Mouse (Mus musculus) limb, embryonic 12.5 days (tissue): ENCODE measurements at regions not wholly inside any gene's neighbourhood (a gene's known extent, or its start where the extent isn't known, plus 50 kb on each side); places are given as distances from the start of the nearest gene placed in this dataset.

Source experiments
- ATAC-seq: fragments of 200-750 bp; cut with Nextera tagmentation; 2 replicates; pipeline ENCODE4 v1.8.0; 2017; ENCODE audit warnings: low read depth, moderate TSS enrichment; ENCODE audit not compliant: insufficient number of reproducible peaks, insufficient read depth, low FRiP score, low TSS enrichment
- H3K27ac ChIP-seq: fragments of 300-500 bp; sonication (generic); 2 replicates; pipeline ENCODE4 v1.5.1; 2016; ENCODE audit warnings: mild to moderate bottlenecking, moderate library complexity
- H3K27me3 ChIP-seq: fragments of 300-500 bp; sonication (generic); 2 replicates; pipeline ENCODE4 v1.6.1; 2016; ENCODE audit warnings: mild to moderate bottlenecking, moderate library complexity
- H3K36me3 ChIP-seq: fragments of 300-500 bp; sonication (generic); 2 replicates; pipeline ENCODE4 v1.6.1; 2016; ENCODE audit warnings: mild to moderate bottlenecking, moderate library complexity
- H3K4me1 ChIP-seq: fragments of 300-500 bp; sonication (generic); replicated peaks from 2 replicates; pipeline ENCODE4 v1.6.1; 2016
- H3K4me2 ChIP-seq: fragments of 300-500 bp; sonication (generic); 2 replicates; pipeline ENCODE4 v1.6.1; 2016; ENCODE audit warnings: mild to moderate bottlenecking, moderate library complexity
- H3K4me3 ChIP-seq: fragments of 300-500 bp; sonication (generic); replicated peaks from 2 replicates; pipeline ENCODE4 v1.5.1; 2016; ENCODE audit warnings: mild to moderate bottlenecking
- H3K9ac ChIP-seq: fragments of 300-500 bp; sonication (generic); replicated peaks from 2 replicates; pipeline ENCODE4 v1.6.1; 2016; ENCODE audit warnings: mild to moderate bottlenecking, moderate library complexity
- H3K9me3 ChIP-seq: fragments of 300-500 bp; sonication (generic); 2 replicates; pipeline ENCODE4 v1.6.1; 2016; ENCODE audit warnings: mild to moderate bottlenecking, moderate library complexity
- WGBS: fragments of 180-500 bp; shearing (Covaris S2); methylation state at CpG from one replicate; pipeline ENCODE4 v1.1.7; 2016; 5-methylcytosine and 5-hydroxymethylcytosine counted together

DNA sequence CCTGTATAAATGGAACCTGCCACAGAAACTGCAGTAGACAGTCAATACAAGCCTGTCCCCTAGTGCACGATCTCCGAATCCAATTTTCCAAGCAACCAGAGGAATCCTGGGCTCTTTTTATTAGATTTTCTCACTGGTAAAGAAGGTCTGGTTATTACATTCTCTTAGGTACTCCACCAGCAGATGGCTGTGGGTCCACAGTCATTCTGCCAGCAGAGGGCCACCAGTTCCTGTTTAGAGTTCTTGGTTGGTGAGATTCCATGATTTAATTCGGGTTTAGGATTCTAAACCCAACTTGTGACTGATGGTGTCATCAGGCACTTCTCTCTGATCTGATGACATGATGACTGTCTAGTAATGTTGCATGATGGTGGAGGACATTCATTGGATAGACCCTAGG is 118.6 kb downstream of the Irx2 start:
- no peak overlapping the region for H3K4me2 ChIP-seq
- ATAC-seq, result no peak
- H3K9me3 ChIP-seq, result no peaks in the 10 kb centered on the region
- H3K4me3 ChIP-seq, result no peak overlapping the region
- 79% methylated on average over 3 of the region's 3 CpGs for WGBS
- peaks cover 21% of the 10 kb centered on the region; the same call in 1 of the 2 replicates for H3K27me3 ChIP-seq
- H3K9ac ChIP-seq, result no peak overlapping the region
- no peaks in the 10 kb centered on the region for H3K36me3 ChIP-seq
- no peak overlapping the region for H3K27ac ChIP-seq
- H3K4me1 ChIP-seq, result no peaks in the 10 kb centered on the region

DNA sequence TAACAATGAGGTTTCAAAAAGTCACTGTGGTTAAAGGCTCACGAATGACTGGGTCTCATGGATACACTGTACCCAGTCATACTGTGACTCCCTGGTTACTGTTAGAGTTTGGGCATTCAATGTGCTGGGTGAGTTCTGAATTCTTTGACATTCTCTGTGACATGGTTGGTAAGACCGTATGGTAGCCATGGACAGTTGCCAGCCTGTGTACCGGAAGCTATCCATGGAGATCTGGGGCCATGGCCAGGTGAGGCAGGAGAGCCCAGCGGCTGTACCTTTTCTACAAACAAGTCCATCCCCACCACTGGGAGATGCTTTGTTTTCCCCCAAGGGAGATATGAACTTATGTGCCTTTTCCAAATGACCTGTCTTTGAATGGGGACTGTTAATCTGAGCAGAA is 126.4 kb downstream of the Irx2 start:
- Histone ChIP-seq H3K9me3 (no peaks in the 10 kb centered on the region), H3K27me3 (peaks cover 19% of the 10 kb centered on the region), H3K4me1 (no peaks in the 10 kb centered on the region), H3K9ac (no peak overlapping the region), H3K4me2 (no peak overlapping the region), H3K27ac (no peak overlapping the region), H3K4me3 (no peak overlapping the region), H3K36me3 (no peaks in the 10 kb centered on the region)
- no peak for ATAC-seq
- WGBS, result 88% methylated on average over 4 of the region's 4 CpGs

DNA sequence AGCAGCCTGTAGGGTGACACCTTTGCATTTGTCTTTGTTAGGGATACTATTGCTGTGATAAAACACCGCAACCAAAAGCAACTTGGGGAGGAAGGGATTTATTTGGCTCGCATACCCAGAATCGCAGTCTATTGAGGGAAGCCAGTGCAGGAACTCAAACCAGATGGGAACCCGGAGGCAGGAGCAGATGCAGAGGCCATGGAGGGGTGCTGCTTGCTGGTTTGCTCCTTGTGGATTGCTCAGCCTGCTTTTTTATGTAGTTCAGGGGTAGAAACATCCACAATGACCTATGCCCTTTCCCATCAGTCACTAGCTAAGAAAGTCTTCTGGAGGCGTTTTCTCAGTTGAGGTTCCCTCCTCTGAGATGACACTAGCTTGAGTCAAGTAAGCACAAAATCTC is 133.9 kb downstream of the Irx2 start:
- Histone ChIP-seq H3K4me3 (no peak overlapping the region), H3K9ac (no peak overlapping the region), H3K4me1 (peaks cover 7% of the 10 kb centered on the region; the same call in 1 of the 2 replicates), H3K27ac (no peak overlapping the region), H3K4me2 (no peak overlapping the region), H3K27me3 (peaks cover 15% of the 10 kb centered on the region), H3K36me3 (no peaks in the 10 kb centered on the region), H3K9me3 (no peaks in the 10 kb centered on the region)
- no peak for ATAC-seq
- 73% methylated on average over 5 of the region's 5 CpGs for WGBS

DNA sequence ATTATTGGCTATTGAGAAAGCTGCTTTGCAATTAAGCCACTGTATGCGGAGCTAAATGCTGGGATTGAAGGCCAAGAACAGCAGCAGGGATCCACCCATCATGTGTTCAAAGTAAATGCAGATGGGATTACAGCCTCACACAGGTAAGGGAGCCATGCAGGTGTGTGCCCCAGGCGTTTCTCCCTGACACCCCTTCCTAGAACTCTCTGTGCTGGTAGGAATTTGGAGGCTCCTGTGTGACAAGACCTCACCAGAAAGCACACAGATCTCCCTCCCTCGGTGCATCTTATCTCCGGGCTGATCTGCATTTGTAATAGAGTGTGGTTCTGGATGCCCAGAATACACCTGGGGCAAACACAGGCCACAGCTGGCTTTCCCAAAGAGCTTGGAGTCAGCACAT is 134.7 kb downstream of the Irx2 start:
- H3K27ac ChIP-seq, result no peak overlapping the region
- H3K9ac ChIP-seq, result no peak overlapping the region
- H3K4me1 ChIP-seq, result peaks cover 8% of the 10 kb centered on the region; the same call in 1 of the 2 replicates
- H3K4me2 ChIP-seq, result no peak overlapping the region
- whole genome bisulfite sequencing, result 62% methylated on average over 4 of the region's 4 CpGs
- H3K27me3 ChIP-seq, result peaks cover 15% of the 10 kb centered on the region
- H3K4me3 ChIP-seq, result no peak overlapping the region
- no peaks in the 10 kb centered on the region for H3K9me3 ChIP-seq
- no peak for ATAC-seq
- H3K36me3 ChIP-seq, result no peaks in the 10 kb centered on the region

DNA sequence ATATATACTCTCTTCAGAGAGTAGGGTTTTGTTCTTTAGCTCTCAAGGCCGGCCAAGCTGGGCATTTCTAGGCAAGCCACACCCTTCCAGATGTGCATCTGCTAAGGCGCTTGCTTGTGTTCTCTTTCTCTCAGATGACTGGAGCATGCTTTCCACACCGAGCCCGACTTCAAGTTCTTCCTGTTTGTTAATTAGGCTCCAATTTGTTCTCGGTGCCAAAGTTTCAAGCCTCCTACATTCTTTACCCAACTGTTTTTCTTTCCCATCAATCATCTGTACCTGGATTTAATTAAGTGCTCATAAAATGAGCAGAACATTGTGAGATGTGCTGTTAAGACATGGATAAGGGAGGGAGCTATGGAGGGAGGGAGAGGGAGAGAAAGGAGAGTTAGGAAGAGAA is 138.7 kb downstream of the Irx2 start:
- no peak overlapping the region for H3K9ac ChIP-seq
- WGBS, result 5% methylated on average over 5 of the region's 5 CpGs
- ATAC-seq, result no peak
- H3K4me3 ChIP-seq, result no peak overlapping the region
- no peak overlapping the region for H3K27ac ChIP-seq
- H3K4me2 ChIP-seq, result no peak overlapping the region
- H3K27me3 ChIP-seq, result peaks cover 43% of the 10 kb centered on the region
- peaks cover 8% of the 10 kb centered on the region; the same call in 1 of the 2 replicates for H3K4me1 ChIP-seq
- no peaks in the 10 kb centered on the region for H3K36me3 ChIP-seq
- H3K9me3 ChIP-seq, result no peaks in the 10 kb centered on the region

DNA sequence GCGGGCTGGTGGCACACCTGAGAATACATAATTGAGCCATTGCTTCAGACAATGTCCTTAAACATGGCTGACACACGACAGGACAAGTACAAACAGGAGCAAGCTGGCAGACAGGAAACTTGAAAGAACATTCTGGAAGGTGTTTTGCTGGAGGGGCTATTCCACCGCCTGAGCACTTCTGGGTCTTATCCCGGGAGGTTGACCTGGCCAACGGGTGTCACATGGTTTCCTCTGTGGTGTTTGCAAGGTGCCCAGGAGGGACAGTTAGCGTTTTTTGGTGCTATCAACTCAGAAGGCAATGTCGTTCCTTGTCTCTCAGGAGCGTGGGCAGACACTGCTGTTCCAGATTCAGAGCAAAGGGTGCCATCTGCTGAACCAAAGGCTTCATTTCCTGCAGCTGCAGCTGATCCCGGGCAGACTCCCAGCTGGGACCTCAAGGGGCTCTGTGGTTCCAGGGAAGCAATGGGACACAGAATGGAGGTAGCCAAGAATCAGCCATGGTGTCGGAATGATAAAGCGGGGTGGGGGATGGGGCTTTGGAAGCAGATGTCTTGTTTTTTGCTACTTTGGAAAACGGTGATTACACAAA is 140.5 kb downstream of the Irx2 start:
- Histone ChIP-seq H3K4me1 (peaks cover 8% of the 10 kb centered on the region; the same call in 1 of the 2 replicates), H3K36me3 (no peaks in the 10 kb centered on the region), H3K4me3 (no peak overlapping the region), H3K27ac (no peak overlapping the region), H3K4me2 (no peak overlapping the region), H3K27me3 (peaks cover 40% of the 10 kb centered on the region), H3K9ac (no peak overlapping the region), H3K9me3 (peaks cover 5% of the 10 kb centered on the region)
- ATAC-seq, result no peak
- 65% methylated on average over 12 of the region's 12 CpGs for WGBS

DNA sequence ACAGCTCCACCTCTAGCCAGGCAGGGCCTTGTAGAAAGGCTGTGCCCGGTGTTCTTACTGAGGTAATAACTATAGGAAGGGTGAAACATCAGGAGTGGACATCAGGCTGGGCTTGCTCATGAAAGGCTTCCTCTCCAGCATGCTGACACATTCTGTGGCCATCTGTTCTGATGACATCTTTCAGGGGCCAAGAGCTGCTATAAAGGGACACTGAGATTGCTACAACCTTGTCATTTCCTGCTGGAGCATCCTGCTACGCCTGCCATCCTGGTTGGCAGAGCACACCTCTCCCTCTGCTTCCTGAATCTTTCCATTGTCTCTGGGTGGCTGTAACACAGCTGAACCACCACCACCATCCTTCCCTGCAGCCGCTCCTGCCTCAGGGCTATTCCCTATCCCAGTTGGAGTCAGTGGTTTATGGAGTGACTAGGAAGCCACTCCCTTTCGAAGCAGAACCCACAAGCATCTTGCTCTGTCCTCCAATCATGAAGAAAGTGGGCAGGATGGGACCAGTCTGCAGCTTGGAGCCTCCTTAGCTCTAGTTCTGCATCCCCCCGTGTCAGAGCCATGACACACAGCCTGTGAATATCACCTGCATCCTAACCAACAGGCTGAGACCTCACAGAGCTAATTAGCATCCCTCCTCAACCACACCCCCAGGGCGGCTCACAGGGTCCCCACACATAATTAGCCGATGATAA is 154.6 kb downstream of the Irx2 start:
- Histone ChIP-seq H3K4me3 (no peak overlapping the region), H3K27ac (no peak overlapping the region), H3K36me3 (no peaks in the 10 kb centered on the region), H3K27me3 (peaks cover 29% of the 10 kb centered on the region), H3K4me1 (no peaks in the 10 kb centered on the region), H3K9me3 (no peaks in the 10 kb centered on the region), H3K4me2 (no peak overlapping the region), H3K9ac (no peak overlapping the region)
- WGBS, result 40% methylated on average over 7 of the region's 7 CpGs
- ATAC-seq, result no peak

DNA sequence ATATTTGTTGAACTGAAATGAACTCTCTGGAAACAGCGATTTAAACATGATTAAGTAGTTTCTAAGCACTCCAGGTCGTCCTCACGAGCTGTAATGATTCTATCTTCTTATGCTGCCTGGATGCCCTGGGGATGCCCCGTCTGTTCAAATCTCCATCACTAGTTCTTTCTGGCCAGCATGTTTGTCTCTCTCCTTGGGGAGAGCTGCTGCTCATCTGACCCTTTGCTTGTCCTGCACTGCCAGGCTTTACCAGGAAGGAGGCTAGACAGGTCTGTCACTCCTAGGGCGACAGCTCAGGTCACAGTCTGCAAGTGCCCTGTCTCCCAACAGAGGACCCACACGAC is 155.1 kb downstream of the Irx2 start:
- no peak for ATAC-seq
- H3K4me3 ChIP-seq, result no peak overlapping the region
- 56% methylated on average over 6 of the region's 6 CpGs for WGBS
- H3K4me1 ChIP-seq, result no peaks in the 10 kb centered on the region
- H3K36me3 ChIP-seq, result no peaks in the 10 kb centered on the region
- H3K9me3 ChIP-seq, result no peaks in the 10 kb centered on the region
- H3K27me3 ChIP-seq, result peaks cover 31% of the 10 kb centered on the region
- H3K27ac ChIP-seq, result no peak overlapping the region
- no peak overlapping the region for H3K9ac ChIP-seq
- H3K4me2 ChIP-seq, result no peak overlapping the region

DNA sequence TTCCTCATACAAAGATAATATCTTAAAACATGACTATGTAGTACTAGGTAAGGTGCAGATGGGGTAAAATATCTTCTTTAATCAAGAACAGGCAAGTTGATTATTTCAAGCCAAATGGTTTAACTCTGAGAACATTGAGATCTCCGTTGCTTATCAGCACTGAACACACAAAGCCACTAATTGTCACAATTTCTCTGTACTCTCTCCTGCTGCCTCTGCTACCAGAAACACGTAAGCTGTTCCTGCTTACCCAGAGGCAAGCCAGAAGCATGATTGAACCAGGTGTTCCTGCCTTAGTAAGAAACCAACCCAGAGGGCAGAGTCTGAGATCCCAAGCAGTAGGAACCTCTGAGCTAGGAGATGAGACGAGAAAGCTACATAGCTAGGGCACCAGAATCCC is 164.1 kb downstream of the Irx2 start:
- Histone ChIP-seq H3K4me2 (no peak overlapping the region), H3K4me3 (no peak overlapping the region), H3K9ac (no peak overlapping the region), H3K36me3 (no peaks in the 10 kb centered on the region), H3K9me3 (no peaks in the 10 kb centered on the region), H3K4me1 (no peaks in the 10 kb centered on the region), H3K27me3 (0 out of 2 replicates have a peak, but pooled peaks cover 3% of the 10 kb centered on the region), H3K27ac (no peak overlapping the region)
- WGBS, result 66% methylated on average over 3 of the region's 3 CpGs
- no peak for ATAC-seq

DNA sequence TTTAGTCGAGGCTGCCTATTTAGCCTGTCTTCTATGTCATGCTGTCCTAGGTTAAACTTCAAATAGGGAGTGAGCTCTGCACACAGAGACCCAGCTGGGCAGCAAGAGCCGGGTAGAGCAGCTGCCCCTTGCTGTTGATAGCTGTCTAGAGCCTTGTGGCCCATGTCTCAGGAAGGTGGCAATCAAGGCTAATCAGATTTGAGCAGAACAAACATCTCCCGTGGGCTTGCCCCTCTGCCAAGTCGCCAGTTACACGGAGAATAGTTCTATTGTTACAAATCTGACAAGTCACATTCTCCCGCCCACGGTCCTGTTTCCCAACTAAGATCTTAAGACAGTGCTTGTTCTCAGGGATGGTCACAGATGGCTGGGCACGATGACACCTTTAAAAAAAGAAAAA is 171.4 kb downstream of the Irx2 start:
- no peaks in the 10 kb centered on the region for H3K36me3 ChIP-seq
- H3K9ac ChIP-seq, result no peak overlapping the region
- ATAC-seq, result no peak
- H3K9me3 ChIP-seq, result no peaks in the 10 kb centered on the region
- H3K27me3 ChIP-seq, result peaks cover 3% of the 10 kb centered on the region; the same call in 1 of the 2 replicates
- no peak overlapping the region for H3K4me2 ChIP-seq
- H3K4me1 ChIP-seq, result no peaks in the 10 kb centered on the region
- no peak overlapping the region for H3K4me3 ChIP-seq
- no peak overlapping the region for H3K27ac ChIP-seq
- 58% methylated on average over 8 of the region's 8 CpGs for WGBS

DNA sequence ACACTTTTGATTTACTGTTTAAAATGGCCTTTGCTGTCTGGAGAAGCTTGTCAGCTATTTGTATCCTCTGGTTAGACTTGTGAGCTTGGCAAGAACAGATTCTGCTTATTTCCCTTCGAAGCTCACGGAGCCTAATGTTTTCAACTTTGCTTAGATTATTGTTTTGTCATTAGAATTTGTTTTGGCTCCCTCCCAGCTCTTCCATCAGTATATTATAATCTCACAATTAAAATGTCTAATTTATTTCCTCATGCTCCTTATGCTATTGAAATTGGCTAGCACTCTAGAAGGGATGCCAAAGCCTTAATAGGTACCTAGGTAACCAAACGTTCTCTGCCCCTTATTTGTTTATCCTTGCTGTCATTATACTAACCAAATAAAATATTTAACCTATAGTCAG is 171.9 kb downstream of the Irx2 start:
- Histone ChIP-seq H3K4me3 (no peak overlapping the region), H3K4me1 (no peaks in the 10 kb centered on the region), H3K36me3 (no peaks in the 10 kb centered on the region), H3K27me3 (peaks cover 3% of the 10 kb centered on the region; the same call in 1 of the 2 replicates), H3K9me3 (no peaks in the 10 kb centered on the region), H3K9ac (no peak overlapping the region), H3K27ac (no peak overlapping the region), H3K4me2 (no peak overlapping the region)
- 78% methylated on average over 3 of the region's 3 CpGs for WGBS
- no peak for ATAC-seq

DNA sequence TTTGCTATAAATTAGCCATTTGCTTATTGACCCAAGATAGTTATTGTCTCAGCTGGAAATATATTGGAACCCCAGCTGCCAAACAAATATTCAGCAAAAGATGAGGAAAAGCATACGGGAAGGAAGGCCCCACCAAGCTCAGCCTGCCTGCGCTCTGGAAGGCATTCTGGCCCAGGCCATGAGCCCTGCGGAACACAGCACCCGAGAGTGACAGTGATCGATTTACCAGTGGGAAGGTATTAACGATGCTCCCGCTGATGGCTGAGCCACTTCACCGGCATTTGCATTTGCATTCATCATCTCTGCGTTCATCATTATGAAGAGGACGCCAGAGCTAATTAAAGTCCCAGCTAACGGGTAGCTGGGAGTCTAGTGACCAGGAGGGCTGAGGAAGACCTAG is 174.8 kb downstream of the Irx2 start:
- Histone ChIP-seq H3K4me3 (no peak overlapping the region), H3K27ac (no peak overlapping the region), H3K4me2 (no peak overlapping the region), H3K27me3 (peaks cover 3% of the 10 kb centered on the region; the same call in 1 of the 2 replicates), H3K9me3 (no peaks in the 10 kb centered on the region), H3K36me3 (no peaks in the 10 kb centered on the region), H3K4me1 (no peaks in the 10 kb centered on the region), H3K9ac (no peak overlapping the region)
- ATAC-seq, result no peak
- 51% methylated on average over 11 of the region's 11 CpGs for WGBS
